Mouse (Mus musculus): ENCODE measurements at regions not wholly inside any gene's neighbourhood (a gene's known extent, or its start where the extent isn't known, plus 50 kb on each side); places are given as distances from the start of the nearest gene placed in this dataset.
"Not testable (repeated sequence)": the region's sequence is repeated elsewhere in the genome, so short reads cannot be mapped to it uniquely, and the experiment has no call there.

GRCm38 (mm10) chr19:35149476-35149875, 227.3 kb downstream of the Kif20b start:
- TF ChIP-seq GATA1 (IDR thresholded peaks at IDR 0.05; ENCODE audit: borderline replicate concordance, low read length); FLI1 (IDR thresholded peaks at IDR 0.05; ENCODE audit: low read length): not testable (repeated sequence)

Measured in megakaryocyte, embryonic 14.5 days (primary cell).